Mouse (Mus musculus) CD4-positive helper T cell, adult 2 months (primary cell): ENCODE measurements around the gene Ddx23.
A peak's percentile ranks its signal among the peaks of the same experiment; 100 is the strongest.

ENCODE experiments used
- DNase-seq: peaks from one replicate; pipeline ENCODE4 v3.0.0-alpha.2; 2012; ENCODE audit warnings: low read depth, missing footprints, low spot score

Gene Ddx23

DNA sequence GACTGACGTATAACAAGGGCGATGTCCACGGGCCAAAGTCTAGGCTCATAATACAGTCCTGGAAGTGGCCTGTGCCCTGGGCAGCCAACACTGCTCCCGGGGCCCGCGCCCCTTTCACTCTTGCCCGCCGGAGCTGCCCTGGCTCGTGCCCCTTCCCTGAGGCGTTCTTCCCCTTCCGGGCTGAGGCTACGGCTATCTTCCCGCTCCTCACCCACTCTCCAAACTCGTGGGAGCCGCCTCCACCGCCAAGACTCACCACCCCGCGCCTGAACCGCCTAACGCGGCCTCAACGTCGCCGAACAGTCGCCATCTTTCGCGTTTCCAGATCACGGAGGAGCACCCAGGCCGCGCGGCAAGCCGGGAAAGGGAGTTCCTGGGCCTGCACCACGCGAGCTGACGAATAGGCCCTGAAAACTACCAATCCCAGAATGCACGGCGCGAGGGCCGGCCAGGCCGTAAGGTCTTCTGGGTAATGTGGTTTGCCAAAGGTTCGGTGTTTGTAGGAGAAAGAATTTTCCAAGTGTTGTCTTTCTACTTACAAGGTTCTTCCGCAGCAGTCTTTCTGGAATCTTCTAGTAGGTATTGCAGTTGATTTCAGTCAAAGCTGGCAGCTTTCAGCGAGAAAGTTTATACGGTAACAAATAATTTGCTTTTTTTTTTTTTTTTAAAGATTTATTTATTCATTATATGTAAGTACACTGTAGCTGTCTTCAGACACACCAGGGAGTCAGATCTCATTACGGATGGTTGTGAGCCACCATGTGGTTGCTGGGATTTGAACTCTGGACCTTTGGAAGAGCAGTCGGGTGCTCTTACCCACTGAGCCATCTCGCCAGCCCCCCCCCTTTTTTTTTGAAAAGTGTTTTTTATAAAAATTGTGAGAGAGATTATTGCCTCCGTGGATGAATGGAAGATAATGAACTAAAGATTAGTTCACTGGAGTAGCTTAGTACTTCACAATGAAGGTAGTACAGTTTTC lies at the start of gene Ddx23:
Ddx23 (minus strand) TSS at position 328 of the 979 bp plus-strand sequence.
- peak; percentile 95 for DNase-seq

DNA sequence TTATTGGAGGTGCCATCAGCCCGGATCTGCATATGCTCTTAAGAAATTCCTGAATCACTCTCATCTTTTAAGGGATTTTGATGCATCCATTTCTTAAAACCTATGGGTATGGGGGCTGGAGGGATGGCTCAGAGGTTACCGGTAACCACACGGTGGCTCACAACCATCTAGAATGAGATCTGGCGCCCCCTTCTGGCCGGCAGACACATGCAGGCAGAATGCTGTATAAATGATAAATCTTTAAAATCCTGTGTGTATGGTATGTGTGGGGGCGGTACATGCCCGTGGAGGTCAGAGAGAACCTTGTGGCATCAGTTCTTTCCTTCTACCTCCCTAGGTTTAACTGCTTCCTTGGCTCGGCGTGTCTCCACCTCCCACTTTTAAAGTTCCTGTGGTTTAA lies 47.7 kb upstream of the Ddx23 start:
- peak; percentile 73 for DNase-seq

DNA sequence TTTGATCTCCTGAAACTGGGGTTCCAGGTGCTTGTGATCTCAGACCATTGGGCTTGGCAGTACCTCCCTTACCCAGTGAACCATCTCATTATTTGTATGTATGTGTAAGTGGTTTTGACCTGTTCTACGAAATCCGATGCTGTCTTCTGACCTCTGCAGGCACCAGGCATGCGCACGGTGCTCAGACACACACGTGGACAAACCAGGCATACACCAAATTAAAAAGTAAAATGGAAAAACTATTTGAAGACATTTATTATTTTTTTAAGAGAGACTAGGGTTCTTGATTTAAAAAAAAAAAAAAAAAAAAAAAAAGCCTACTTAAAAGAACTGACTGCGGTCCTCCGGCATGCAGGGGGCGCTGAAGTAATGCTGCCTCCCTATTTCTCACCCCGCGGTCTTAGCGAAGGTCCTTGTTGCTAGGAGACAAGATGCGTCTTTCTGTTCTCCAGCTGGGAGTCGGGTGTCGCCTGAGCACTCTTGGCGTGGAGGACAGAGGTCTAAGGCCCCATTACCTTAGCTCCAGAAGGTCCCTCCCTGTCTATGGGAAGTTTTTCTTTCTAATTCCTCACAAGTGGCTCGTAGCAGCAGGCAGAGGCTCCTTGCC lies 45.2 kb upstream of the Ddx23 start, which contains the start of gene Ccdc65:
Ccdc65 (plus strand) TSS at position 442 of the 607 bp plus-strand sequence.
- peak; percentile 82 for DNase-seq

DNA sequence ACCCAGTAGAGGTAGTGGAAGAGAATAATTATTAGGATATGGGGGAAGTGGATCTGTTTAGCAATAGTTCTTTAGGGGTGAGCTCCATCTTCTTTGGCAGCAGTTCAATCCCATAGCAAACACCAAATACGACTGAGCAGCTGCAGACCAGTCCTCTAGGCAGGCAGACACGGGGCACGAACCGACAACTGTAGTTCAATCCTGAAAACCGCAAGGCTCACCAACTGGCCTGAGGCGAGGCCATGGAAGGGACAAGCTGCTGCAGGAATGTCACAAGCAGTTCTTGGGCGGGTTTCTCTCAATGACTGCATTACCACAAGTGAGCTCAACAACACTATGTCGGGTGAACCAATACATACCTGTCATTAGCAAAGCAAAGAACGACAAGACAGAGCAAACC lies 41.6 kb upstream of the Ddx23 start:
- no peak for DNase-seq

DNA sequence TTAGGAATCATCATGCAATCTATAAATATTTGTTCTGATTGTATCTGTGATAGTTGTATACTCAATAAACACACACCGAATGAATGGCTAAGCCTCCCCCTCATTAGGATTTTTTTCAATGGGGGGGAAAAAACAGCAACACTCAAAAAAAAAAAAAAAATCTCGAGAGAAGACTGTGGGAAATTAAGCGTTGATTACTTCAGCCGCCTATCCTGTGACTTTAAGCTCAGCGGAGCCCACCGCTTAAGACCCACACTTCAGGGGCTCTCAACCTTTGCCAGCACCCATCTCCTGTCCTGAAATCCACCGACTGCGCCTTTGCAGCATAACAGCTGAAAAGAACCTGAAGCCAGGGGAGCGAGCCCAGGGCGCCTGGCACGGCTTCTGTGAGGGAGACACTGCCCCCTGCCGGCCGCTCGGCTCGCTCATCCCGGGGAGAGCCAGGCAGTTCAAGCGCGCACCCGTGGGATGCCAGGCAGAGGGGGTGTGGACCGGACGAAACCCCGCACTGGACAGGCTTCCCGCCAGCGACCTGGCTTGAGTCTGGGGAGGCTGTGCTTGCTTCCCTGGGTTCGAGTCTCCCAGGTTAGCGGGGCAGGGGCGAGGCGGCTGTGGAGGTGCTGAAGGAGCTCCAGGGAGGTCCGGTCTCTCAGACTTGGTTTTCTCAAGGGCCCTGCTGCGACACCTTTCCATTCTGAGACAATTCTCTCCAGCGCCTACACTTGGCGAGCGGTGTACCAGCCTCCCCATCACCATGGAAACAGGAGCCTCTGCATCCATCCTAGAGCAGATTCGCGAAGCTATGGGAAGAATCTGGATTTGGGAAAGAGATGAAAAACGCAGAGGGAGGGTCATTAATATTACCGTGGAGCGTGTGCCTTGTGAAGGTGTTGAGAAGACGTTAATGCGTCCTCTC lies 36.8 kb upstream of the Ddx23 start:
- DNase-seq = peak; percentile 81

DNA sequence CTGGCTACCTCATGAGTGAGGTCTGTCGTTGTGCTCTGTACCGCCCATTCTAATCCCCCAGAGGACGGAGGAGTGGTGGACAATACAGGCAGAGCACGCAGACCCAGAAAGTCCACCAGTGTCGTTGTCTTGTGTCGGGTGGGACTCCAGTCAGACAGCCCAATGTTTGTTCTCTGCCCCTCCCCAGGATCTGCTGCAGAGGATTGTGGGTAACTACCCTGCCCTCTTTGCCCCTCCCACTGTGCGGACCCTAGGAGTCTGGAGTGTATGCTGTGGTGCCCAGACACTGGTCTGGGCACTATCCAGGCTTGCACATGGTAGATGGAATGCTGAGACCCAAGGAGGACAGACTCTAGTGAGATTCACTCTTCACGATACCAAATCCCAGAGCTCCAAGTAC lies 33.5 kb upstream of the Ddx23 start:
- DNase-seq = no peak

DNA sequence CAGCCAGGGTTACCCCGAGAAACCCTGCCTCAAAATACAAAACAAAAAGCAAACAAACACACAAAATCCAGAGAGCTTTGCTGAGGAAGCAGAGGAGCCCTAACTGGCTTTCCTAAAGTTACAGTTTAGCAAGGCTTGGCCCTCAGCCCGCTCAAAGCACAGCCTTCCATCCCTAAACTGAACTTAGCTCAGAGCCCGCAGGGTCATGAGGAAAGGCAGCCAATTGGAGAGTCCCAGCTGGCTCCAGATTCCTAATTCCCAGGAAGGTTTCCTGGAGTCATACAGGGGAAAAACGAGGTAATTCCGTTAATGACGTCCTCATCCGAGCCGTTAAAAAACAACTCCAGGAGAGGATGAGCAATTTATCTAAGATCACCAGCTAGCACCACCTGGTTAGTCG lies 33.0 kb upstream of the Ddx23 start:
- no peak for DNase-seq

DNA sequence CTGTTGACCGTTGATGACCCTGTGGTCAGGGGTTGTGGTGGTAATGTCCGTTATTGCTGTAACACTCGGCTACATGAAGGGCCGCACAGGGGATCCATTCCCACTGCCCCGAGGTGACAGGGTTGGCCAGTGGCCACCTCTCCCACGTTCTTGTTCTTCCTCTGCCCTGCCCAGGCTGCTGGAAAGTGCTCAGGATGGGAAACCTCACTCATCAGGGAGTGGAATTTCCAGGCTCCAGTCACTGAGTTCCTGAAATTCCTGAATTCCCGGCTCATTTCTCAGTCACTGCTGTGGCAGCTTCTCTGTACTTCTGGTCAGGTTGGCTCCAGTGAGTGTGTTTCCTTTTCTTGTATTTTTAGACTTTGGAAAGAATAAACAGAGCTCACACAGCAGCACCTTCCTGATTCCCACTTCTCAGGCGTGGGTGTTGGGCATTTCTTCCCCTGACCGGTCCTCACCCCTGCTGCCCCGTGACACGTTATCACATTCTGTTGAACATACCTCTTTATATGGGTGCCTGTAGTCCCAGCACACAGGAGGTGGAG lies 29.5 kb upstream of the Ddx23 start:
- no peak for DNase-seq

DNA sequence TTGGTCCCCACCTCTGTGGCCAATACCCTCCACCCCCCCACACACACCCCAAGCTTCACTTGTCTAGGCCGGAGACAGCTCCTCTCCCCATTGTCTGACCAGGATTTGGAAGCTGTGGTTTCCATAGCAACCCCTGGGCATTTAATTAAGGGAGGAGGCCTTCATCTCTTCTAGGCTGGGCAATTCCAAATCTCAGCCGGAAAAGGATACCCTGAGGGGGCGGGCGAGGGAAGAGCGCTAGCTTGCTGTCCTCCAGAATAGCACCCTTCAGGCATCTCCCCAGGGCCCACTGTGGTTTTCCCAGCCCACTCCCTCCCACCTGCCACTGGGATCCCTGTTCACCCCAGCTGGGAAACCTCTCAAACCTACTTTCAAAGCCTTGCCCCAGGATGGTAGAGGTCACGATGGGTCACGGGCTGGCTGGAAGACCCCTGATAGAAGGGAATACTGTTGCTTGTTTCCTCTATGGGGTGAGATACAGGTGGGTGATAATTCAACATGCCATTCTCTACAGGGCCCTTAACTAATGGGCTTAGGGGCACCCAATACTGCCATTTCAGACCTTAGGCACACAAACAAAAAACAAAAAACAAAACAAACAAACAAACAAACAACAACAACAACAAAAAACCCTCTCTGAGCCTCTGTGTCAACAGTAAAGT lies 28.9 kb upstream of the Ddx23 start:
- DNase-seq = no peak

DNA sequence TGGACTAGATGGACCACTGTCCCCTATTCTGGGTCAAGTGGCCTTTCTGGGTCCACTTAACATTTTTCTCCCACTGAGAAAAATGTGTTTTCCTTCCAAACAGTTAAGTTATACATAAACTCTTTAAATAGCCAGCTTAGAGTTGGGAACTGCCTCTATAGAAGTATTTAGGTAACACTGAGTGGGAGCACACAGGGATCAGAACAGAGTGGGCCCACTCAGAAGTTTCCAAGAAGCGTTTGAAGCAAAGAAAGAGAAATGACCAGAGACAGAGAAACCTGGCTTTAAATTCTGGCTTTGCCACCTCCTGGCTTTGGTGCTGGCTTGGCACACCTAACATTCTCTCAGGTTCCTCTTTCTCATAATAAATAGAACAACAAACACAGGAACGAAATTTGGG lies 27.0 kb upstream of the Ddx23 start:
- no peak for DNase-seq

DNA sequence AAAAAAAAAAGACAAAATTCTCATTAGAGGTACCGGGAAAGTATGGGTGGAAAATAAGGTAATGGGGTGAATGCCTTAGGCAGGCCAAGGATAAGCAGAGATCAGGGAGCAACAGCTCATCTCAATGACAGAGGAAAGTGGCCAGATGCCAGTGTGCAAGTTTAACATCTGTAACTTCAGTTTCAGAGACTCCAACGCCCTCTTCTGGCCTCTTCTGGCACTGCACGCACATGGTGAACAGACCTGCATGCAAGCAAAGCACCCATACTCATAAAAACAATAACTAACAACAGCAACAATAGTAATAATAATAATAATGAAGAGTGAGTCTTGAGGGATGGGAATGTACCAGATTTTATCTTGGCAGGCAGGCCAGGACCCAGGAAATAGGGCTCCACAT lies 23.2 kb upstream of the Ddx23 start:
- DNase-seq = no peak

DNA sequence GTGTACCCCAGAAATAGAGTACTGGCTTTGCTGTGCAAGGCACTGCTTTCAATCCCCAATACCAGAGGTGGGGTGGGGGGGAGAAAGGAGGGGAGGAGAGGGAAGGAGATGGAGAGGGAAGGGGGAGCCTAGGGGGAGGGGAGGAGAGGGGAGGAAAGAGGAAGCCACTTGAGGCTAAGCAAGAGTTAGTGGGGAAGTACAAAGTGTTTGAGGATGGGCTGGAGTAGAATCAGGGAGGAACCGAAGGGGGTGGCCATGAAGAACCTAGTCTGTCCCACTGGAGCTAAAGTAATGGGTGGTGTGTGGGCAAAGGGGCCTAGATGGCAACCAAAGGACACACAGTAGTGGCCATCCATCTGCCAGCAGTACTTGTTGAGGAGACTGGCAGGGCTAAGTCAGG lies 21.1 kb upstream of the Ddx23 start:
- no peak for DNase-seq

DNA sequence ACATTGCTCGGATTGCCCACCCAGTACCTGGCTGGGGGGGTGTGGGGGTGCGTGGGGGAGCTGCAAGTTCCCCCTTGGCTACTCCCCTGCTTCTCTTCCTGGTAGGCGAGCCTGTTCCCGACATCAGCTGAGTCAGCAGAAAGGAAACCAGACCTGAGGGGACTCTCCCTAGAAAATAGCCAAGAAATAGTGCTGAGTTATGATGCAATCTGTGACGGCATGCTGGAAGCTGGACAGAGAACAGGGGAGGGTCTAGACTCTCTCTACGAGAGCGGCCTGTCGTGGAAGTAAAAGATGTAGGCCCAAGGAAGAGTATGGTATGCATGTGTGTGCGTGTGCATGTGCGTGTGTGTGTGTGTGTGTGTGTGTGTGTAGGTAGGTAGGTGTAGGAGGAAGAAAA lies 20.5 kb upstream of the Ddx23 start:
- DNase-seq = no peak

DNA sequence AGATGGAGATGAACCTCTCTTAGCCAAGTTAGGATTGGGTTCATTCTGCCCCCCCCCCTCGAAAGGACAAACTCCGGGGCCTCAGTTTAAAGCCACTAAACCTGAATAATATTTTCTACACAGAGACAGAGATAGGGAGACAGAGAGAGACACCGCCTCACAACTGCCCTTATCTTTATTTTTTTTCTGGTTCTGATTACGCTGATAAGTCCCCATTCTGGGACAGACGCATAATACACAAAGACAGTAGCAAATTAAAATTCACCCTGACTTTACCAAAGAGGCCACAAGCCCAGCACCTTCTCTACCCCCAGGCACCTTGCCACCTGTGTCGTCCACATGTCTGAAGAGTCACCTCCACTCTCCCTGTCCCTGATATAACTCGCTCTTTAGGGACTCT lies 18.9 kb upstream of the Ddx23 start:
- no peak for DNase-seq

DNA sequence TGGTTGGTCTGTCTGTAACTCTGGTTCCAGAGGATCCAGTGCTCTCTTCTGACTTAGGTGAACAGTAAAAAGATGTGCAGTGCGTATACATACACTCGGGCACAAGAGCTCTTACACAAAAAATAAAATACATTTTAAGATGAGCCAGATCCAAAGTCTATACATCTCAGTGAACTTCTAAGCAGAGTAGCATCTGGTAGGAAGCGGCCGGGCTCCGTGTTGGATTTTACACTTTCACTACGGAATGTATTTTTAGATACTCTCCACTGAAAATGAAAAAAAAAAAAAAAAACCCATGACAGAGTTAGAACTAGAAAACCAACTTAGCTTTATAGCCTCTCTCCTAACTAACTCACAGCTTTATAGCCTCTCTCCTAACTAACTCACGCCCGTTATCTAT lies 18.0 kb upstream of the Ddx23 start:
- no peak for DNase-seq

DNA sequence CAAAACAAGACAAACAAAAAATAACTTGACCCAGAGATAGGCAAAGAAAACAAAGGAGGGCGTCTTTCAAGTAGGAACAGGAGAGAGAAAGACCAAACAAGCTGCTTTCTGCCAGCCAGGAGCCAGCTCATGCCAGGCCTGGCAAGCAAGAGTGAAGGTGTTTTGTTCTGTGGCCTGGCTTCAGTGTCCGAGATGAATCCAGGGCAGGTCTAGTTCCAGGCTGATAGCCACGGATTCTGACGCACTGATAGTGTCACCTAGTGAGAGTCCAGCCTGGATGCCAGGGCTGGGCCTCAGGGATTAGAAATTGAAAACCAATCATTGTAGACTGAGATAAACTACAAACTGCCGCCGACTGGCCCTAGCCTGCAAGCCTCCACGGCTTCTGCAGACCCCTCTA lies 15.3 kb upstream of the Ddx23 start:
- DNase-seq = no peak

DNA sequence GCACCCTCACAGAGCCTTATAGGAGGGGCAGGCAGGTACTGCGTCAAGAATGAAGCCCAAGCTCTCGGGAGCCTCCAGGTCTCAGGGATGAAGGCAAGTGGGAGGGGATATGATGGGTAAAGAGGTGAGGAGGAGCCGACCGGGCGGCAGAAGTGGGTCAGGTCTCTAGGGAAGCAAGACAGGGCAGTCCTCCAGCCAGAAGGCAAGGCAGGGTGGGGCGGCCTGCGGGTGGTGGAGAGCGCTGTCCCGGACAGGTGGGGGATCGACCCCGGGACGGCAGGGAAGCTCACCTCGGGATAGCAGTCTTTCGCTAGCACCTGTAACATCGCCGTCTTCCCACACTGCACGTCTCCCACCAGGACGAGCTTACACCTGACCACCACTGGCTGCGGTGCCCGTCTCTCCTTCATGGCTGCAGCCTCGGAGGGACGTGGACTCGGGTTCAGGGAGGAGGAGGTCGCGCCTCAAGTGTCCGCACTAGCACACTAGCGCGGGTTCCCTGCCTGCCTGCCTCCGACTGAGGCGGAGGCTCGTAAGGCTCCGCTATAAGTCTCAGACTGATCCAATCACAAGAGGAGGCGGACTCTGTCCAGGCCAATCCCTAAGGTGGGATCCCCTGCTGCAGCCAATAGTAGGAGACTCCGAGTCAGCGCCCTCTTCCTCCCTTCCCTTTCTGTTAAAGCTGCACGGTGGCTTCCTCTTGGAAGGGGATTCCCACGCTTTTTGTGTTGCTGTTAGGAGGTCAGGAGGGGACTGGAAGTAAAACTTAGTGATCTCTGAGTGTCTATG lies 14.4 kb upstream of the Ddx23 start, which contains the start of gene Rnd1:
Rnd1 (minus strand) TSS at position 522 of the 789 bp plus-strand sequence.
- peak; percentile 87 for DNase-seq

DNA sequence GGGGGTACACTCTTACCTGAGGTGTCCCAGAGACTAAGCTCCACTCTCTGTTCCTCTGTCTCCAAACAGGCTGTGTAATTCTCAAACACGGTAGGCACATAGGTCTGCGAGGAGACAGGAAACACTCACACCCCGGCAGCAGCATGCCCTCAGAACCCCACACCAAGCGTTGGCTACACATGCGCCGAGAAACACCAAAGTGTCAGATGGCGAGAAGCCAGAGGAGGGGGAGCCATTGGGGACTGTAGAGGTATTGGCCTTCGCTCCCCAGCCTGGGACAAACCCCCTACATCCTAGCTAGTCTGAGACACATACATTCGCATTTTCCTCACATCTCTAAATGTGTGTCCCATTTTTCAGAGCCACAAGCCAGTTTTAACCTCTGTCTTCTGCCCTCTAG lies 13.8 kb upstream of the Ddx23 start:
- DNase-seq = peak; percentile 53

DNA sequence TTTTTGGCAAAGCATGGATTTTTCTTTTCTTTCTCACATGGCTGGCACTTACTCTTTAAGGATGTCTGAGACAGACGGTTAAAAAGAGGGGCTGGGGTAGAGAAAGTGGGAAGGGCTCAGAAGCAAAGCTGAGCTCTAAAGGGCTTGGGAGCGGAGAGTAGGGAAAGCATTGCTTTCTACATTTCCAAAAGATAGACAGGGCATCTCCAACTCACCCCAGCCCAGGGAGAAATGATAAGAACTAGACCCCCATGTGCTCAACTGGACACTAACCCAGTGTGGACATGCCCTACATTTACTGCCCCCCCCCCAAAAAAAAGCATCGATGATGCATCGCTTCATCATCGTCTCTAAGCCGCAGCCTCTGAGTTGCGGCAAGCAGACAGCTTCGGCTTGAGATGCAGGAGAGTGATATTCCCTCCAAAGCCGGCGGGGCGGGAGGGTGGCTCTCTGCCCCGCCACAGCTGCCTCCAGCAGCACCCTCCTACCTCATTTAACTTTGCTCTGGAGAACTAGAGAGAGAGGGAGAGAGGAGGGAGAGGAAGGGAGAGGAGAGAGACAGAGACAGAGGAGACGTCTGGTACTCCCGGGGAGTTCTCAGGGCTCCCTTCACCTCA lies 13.0 kb upstream of the Ddx23 start:
- no peak for DNase-seq
